Mouse (Mus musculus) megakaryocyte, embryonic 14.5 days (primary cell): ENCODE results near the gene Fry.

Experiments used
- FLI1 ChIP-seq: IDR thresholded peaks from 2 replicates; pipeline ENCODE4 v1.6.1; 2012; ENCODE audit warnings: low read length, inconsistent platforms, mixed read lengths
- GATA1 ChIP-seq: IDR thresholded peaks from 3 replicates; pipeline ENCODE4 v1.6.1; 2012; ENCODE audit warnings: mixed read lengths, low read length, inconsistent platforms, borderline replicate concordance

GRCm38 (mm10) chr5:150337696-150338095, 219.3 kb downstream of the Fry start:
- no peak for TF ChIP-seq GATA1
- no peak for TF ChIP-seq FLI1
